Mouse (Mus musculus) left cerebral cortex, postnatal 14 days (tissue): ENCODE data around the gene Ttc41. TPM values are rescaled to one million over a fixed set of nuclear protein-coding genes. Genes with fewer than 3 reads are reported as not detected.

ENCODE experiments used
- DNase-seq, 2 experiments: peaks; one replicate each; pipeline ENCODE4 v3.0.0; 2021 to 2022; ENCODE audit warnings: low spot score in 2 of 2, mixed read lengths in 1 of 2
- intact Hi-C: fragments of 180-260 bp; cut with DNase I; formaldehyde crosslinking; loops from one replicate; pipeline ENCODE4 v1.15.1; 2025
- total RNA-seq, 2 experiments: library from RNA; stranded (reverse); gene quantifications; 2 replicates each; pipeline ENCODE4 v1.2.3; 2021

Ttc41 gene
- total RNA-seq, 2 experiments from 2014 or later: 1.1 to 1.2 TPM

- intact Hi-C loops: no loop called here
- no peak for DNase-seq
Observed at GRCm38 (mm10) chr10:86735036-86735435, 29.4 kb downstream of the Ttc41 start.

GRCm38 (mm10) chr10:86742918-86743317, 37.3 kb downstream of the Ttc41 start:
- intact Hi-C loops: no loop called here
- DNase-seq: no peak

DNA sequence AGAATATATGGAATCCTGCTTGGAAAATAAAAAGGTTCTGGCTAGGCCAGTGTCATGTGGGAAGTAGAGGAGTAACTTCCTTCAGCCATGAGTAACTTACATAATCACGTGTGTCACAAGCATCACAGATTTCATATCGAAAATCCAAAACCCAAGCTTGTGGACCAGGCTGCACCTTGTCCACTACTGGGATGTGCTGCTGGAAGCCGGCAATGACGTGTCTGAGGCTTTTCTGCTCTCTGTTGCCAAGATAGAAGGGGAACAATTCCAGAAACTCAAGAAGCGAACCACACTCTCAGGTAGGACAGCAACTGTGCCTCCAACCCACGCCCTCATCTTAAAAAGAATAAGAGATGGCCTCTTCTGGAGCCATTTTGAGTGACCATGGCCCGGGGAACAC, 38.7 kb downstream of the Ttc41 start:
- intact Hi-C loops: no loop called here
- no peak for DNase-seq

DNA sequence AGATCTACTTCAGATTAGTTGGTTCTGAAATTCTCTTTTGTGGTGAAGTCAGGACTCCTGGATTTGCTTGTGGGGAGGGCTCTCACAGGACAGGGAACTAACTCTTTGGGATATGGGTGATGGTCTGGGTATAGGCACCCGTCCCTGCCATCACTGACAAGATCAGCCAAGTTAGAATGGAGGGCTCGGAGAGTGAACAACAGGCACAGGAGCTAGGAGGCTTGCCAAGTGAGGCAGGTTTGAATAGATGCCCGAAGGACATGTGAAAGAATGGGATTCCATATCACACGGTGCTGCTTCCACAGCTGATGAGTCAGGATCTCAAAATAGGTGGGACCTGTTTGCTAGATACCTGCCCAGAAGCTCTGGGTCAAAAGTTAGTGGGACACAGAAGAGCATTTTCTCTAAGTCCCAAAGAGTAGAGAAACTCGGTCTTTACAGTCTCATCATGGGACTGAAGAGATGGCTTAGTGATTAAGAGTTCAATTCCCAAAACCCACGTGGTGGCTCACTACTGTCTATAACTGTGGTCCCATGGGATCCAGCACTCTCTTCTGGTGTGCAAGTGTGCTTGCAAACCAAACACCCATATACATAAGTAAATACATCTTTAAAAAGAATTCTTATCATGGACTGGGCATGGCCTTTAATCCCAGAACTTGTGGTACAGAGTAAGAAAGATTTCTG, 50.3 kb downstream of the Ttc41 start:
- intact Hi-C loops: no loop called here
- DNase-seq: no peak

GRCm38 (mm10) chr10:86757724-86758123, 52.1 kb downstream of the Ttc41 start:
- no peak for DNase-seq
- intact Hi-C loops: no loop called here

GRCm38 (mm10) chr10:86758211-86758610, 52.6 kb downstream of the Ttc41 start:
- DNase-seq: no peak
- intact Hi-C loops: no loop called here

- intact Hi-C loops: no loop called here
- DNase-seq: no peak
Observed at GRCm38 (mm10) chr10:86761236-86761635, 55.6 kb downstream of the Ttc41 start.

GRCm38 (mm10) chr10:86761722-86762383, 56.2 kb downstream of the Ttc41 start:
- DNase-seq: no peak
- intact Hi-C loops: no loop called here

GRCm38 (mm10) chr10:86762384-86762730, 56.7 kb downstream of the Ttc41 start:
- intact Hi-C loops: no loop called here

DNA sequence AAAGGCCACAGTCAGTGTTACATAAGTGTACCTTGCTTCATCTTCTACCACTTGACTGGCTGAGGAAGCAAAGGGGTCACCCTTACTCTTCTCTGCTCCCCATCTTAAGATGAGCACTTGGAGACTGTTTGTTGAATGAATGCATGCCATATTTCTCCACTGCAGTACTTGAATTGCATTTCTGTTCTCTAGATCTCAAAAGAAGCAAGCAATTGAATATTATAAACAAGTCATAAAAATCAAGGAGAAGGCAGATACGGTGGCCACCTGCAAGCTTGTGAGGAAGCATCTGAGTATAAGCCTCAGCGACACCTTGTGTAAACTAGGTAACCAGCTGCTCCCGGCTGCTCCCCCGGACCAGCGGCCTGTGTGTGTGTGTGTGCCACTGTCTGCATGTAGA, 58.1 kb downstream of the Ttc41 start, which contains the start of gene Gm49358:
TSS of gene Gm49358 (plus strand) at position 301 of the 400 bp plus-strand sequence.
- no peak for DNase-seq
- intact Hi-C loops: no loop called here

More at GRCm38 (mm10) chr10:86762384-86762730, 56.7 kb downstream of the Ttc41 start:
- DNase-seq: no peak

DNA sequence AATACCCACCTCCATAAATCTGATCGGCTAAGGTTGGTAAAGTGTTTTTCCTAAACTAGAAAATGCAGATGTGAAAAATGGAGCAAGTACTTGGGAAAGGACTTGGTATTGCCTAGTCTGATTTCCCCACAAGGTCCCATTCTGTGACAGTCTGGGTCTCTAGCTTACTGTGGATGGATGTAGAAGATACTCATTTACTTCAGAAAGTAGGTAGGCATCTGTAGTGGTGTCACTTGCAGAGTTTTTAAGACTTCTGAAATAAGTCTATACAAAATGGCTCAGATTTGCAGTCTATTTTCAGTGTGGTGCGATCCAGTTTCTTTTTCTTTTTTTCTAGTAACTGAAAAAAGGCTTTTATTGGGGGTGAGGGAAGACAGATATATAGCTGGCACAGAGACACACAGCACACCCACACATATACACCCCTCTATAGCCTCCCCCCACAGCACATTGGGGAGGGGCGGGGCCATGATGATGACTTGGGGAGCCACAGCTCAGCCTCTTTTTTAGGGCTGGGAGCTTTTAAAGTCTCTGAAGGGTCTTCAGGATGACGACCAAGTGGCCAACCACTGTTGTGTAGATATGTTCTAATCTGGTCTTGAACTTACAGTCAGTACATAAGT, 59.8 kb downstream of the Ttc41 start:
- no peak for DNase-seq
- intact Hi-C loops: no loop called here

GRCm38 (mm10) chr10:86769216-86769615, 63.6 kb downstream of the Ttc41 start:
- no peak for DNase-seq
- intact Hi-C loops: no loop called here

- intact Hi-C loops: no loop called here
- DNase-seq: no peak
Observed at GRCm38 (mm10) chr10:86769797-86770196, 64.2 kb downstream of the Ttc41 start.

DNA sequence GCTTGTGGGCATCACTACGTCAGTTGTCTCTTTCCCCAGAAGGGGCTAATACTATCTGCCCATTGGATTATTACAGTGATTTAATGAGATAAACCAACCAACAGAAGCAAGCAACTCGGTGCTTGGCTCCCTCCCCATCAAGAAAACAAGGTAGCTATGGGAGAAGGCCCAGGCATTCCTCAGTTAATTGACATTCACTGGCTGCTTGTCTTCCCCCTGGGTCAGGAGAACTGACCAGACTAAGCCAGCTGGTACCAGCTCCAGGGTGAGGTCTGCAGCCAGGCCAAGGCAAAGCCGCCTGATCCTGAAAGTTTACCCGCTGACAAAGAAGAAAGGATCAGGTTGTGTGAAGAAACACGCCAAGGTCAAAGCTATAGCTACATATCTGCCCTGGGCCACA, 66.1 kb downstream of the Ttc41 start:
- intact Hi-C loops: no loop called here
- no peak for DNase-seq

GRCm38 (mm10) chr10:86772231-86772631, 66.6 kb downstream of the Ttc41 start:
- intact Hi-C loops: no loop called here
- no peak for DNase-seq

GRCm38 (mm10) chr10:86773360-86773759, 67.7 kb downstream of the Ttc41 start:
- intact Hi-C loops: no loop called here

DNA sequence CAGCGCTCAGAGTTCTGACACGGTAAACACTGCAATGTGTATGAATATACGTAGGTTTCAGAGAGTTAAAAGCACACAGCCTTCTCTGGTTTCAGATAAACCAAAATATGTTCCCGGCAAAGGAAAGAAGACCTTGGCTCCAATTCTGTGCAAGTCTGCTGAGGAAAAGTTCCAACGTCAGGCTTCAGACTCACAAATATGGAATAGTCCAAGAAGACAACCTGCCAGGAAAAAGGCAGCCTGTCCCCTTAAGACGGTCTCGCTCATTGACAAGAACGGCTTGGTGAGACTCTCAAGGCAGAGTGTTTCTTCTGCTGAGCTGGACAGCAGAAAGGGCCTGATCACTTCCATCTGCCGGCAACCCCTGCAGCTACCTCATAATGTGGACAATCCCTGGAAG, 70.7 kb downstream of the Ttc41 start:
- intact Hi-C loops: loop anchor here (5.0 kb wide), 1 partner anchor 196 kb away; no protein-coding TSS in a partner anchor
- DNase-seq: no peak

More at GRCm38 (mm10) chr10:86773360-86773759, 67.7 kb downstream of the Ttc41 start:
- DNase-seq: no peak

- no peak for DNase-seq
- intact Hi-C loops: loop anchor here (2.0 to 5.0 kb wide), 2 partner anchors 73 to 195 kb away; partner anchors contain the start of genes Hsp90b1 and Ttc41
Observed at GRCm38 (mm10) chr10:86777614-86778319, 72.2 kb downstream of the Ttc41 start.

- peak; percentile 91 to 93 for DNase-seq
- intact Hi-C loops: loop anchor here (2.0 to 5.0 kb wide), 2 partner anchors 74 to 194 kb away; partner anchors contain the start of genes Hsp90b1 and Ttc41
Observed at GRCm38 (mm10) chr10:86778398-86779116, 72.9 kb downstream of the Ttc41 start, which contains the start of gene Nt5dc3. Gene Nt5dc3 (plus strand): TSS chr10:86779005.
